Mouse (Mus musculus) bone marrow, adult 2 months (tissue): ENCODE results near the gene Krt14.

Experiments
- CTCF ChIP-seq: fragments of 200-500 bp; IDR thresholded peaks from 2 replicates; pipeline ENCODE4 v1.5.1; 2011; ENCODE audit warnings: low read length, control low read depth; ENCODE audit not compliant: control insufficient read depth, insufficient read depth
- POLR2A ChIP-seq: fragments of 200-500 bp; IDR thresholded peaks from 2 replicates; pipeline ENCODE4 v1.6.1; 2011; ENCODE audit warnings: low read depth, mild to moderate bottlenecking, control low read depth, low read length, borderline replicate concordance; ENCODE audit not compliant: control insufficient read depth

GRCm38 (mm10) chr11:100200104-100200820, 7.1 kb downstream of the Krt14 start:
- TF ChIP-seq CTCF (peak; percentile 20; the same call in 1 of the 2 replicates), POLR2A (no peak)
